Mouse (Mus musculus) CH12.LX (cell line): ENCODE results near the gene Pigk. TPM values are rescaled to one million over a fixed set of nuclear protein-coding genes. Genes with fewer than 3 reads are reported as not detected.

ENCODE experiments used
- DNase-seq: peaks from one replicate; pipeline ENCODE4 v3.0.0-alpha.2; 2013; ENCODE audit errors: extremely low read depth
- H3K27ac ChIP-seq: 2 replicates; pipeline ENCODE4 v1.5.1; 2012; ENCODE audit warnings: low read depth, mild to moderate bottlenecking, control low read depth, moderate library complexity; ENCODE audit not compliant: insufficient read depth
- H3K27me3 ChIP-seq: replicated peaks from 2 replicates; pipeline ENCODE3; 2012; ENCODE audit warnings: inconsistent platforms
- H3K36me3 ChIP-seq, 2 experiments: replicated peaks in 1 of 2; 2 replicates each; pipeline versions ENCODE3 to v1.6.1; 2012; ENCODE audit warnings: inconsistent platforms in 1 of 2, low read length in 1 of 2, mild to moderate bottlenecking in 1 of 2, mixed read lengths in 1 of 2, moderate library complexity in 1 of 2; ENCODE audit not compliant: control insufficient read depth in 1 of 2, insufficient read depth in 1 of 2
- H3K4me1 ChIP-seq, 2 experiments: 2 replicates each; pipeline ENCODE4 v1.6.1; 2012; ENCODE audit warnings: inconsistent platforms in 1 of 2, moderate library complexity in 1 of 2; ENCODE audit not compliant: insufficient read depth in 2 of 2, control insufficient read depth in 1 of 2
- H3K4me2 ChIP-seq: 2 replicates; pipeline ENCODE4 v1.6.1; 2012; ENCODE audit warnings: low read depth, mild to moderate bottlenecking, control low read depth; ENCODE audit not compliant: poor library complexity, insufficient read depth, severe bottlenecking
- H3K4me3 ChIP-seq, 3 experiments: fragments of 150-350 bp in 1 of 3; sonication (generic) in 1 of 3; replicated peaks in 1 of 3; 2 replicates each; pipeline versions ENCODE3 to v1.5.1; 2011 to 2012; ENCODE audit warnings: low read depth in 2 of 3, low read length in 2 of 3, mild to moderate bottlenecking in 2 of 3, moderate library complexity in 2 of 3, control low read depth in 1 of 3, improper control_type of control experiment in 1 of 3, inconsistent platforms in 1 of 3, mixed read lengths in 1 of 3; ENCODE audit not compliant: poor library complexity in 1 of 3
- H3K79me2 ChIP-seq: replicated peaks from 2 replicates; pipeline ENCODE4 v1.6.1; 2012; ENCODE audit warnings: mild to moderate bottlenecking, moderate library complexity; ENCODE audit not compliant: control insufficient read depth, poor library complexity, insufficient read depth, severe bottlenecking; ENCODE audit errors: extremely low read depth
- H3K9ac ChIP-seq: 2 replicates; pipeline ENCODE4 v1.6.1; 2012; ENCODE audit warnings: low read depth, mild to moderate bottlenecking, control low read depth, moderate library complexity; ENCODE audit not compliant: insufficient read depth
- H3K9me3 ChIP-seq: replicated peaks from 2 replicates; pipeline ENCODE3; 2012; ENCODE audit warnings: low read length, inconsistent platforms, mixed read lengths
- CHD1 ChIP-seq: IDR thresholded peaks from 2 replicates; pipeline ENCODE4 v1.6.1; 2012; ENCODE audit warnings: low read depth, low read length, improper control_type of control experiment, inconsistent platforms
- CHD2 ChIP-seq: IDR thresholded peaks from 2 replicates; pipeline ENCODE4 v1.6.1; 2011; ENCODE audit warnings: low read length, improper control_type of control experiment
- CTCF ChIP-seq, 2 experiments: IDR thresholded peaks in 1 of 2; conservative IDR thresholded peaks in 1 of 2; 2 replicates each; pipeline ENCODE4 v1.5.1; 2011 to 2012; ENCODE audit warnings: low read depth in 2 of 2, low read length in 2 of 2, improper control_type of control experiment in 1 of 2, inconsistent platforms in 1 of 2, mild to moderate bottlenecking in 1 of 2, moderate library complexity in 1 of 2
- ETS1 ChIP-seq: conservative IDR thresholded peaks from 2 replicates; pipeline ENCODE4 v1.6.1; 2012; ENCODE audit warnings: low read depth, mild to moderate bottlenecking, inconsistent platforms, low read length, improper control_type of control experiment, moderate library complexity
- HCFC1 ChIP-seq: IDR thresholded peaks from 2 replicates; pipeline ENCODE4 v1.6.1; 2012; ENCODE audit warnings: low read depth, mild to moderate bottlenecking, inconsistent platforms, low read length, improper control_type of control experiment
- IRF4 ChIP-seq: IDR thresholded peaks from 2 replicates; pipeline ENCODE4 v1.6.1; 2014; ENCODE audit warnings: low read depth, mild to moderate bottlenecking, inconsistent platforms, low read length, improper control_type of control experiment
- JUND ChIP-seq: conservative IDR thresholded peaks from 2 replicates; pipeline ENCODE4 v1.6.1; 2011; ENCODE audit warnings: low read depth, low read length, improper control_type of control experiment
- KAT2A ChIP-seq: IDR thresholded peaks from 2 replicates; pipeline ENCODE4 v1.6.1; 2012; ENCODE audit warnings: low read length, improper control_type of control experiment, inconsistent platforms; ENCODE audit not compliant: insufficient replicate concordance
- MAFK ChIP-seq: IDR thresholded peaks from 2 replicates; pipeline ENCODE4 v1.6.1; 2011; ENCODE audit warnings: low read length, improper control_type of control experiment; ENCODE audit not compliant: insufficient replicate concordance
- MXI1 ChIP-seq: IDR thresholded peaks from 2 replicates; pipeline ENCODE4 v1.6.1; 2011; ENCODE audit warnings: mild to moderate bottlenecking, low read depth, low read length, improper control_type of control experiment
- NELFE ChIP-seq: IDR thresholded peaks from 2 replicates; pipeline ENCODE4 v1.6.1; 2011; ENCODE audit warnings: low read depth, low read length, improper control_type of control experiment
- NRF1 ChIP-seq: IDR thresholded peaks from 2 replicates; pipeline ENCODE4 v1.6.1; 2014; ENCODE audit warnings: low read depth, mild to moderate bottlenecking, inconsistent platforms, low read length, improper control_type of control experiment, moderate library complexity
- PAX5 ChIP-seq: IDR thresholded peaks from 2 replicates; pipeline ENCODE4 v1.6.1; 2012; ENCODE audit warnings: low read length, inconsistent platforms, mixed read lengths
- POLR2AphosphoS2 ChIP-seq: IDR thresholded peaks from 2 replicates; pipeline ENCODE4 v1.6.1; 2011; ENCODE audit warnings: low read depth, low read length, improper control_type of control experiment
- RAD21 ChIP-seq: IDR thresholded peaks from 2 replicates; pipeline ENCODE4 v1.6.1; 2011; ENCODE audit warnings: low read depth, mild to moderate bottlenecking, low read length, improper control_type of control experiment, moderate library complexity
- SMC3 ChIP-seq: IDR thresholded peaks from 2 replicates; pipeline ENCODE4 v1.6.1; 2011; ENCODE audit warnings: low read depth, low read length, improper control_type of control experiment
- TCF12 ChIP-seq: IDR thresholded peaks from 2 replicates; pipeline ENCODE4 v1.6.1; 2014; ENCODE audit warnings: low read depth, mild to moderate bottlenecking, inconsistent platforms, low read length, improper control_type of control experiment
- USF1 ChIP-seq: IDR thresholded peaks from 2 replicates; pipeline ENCODE4 v1.6.1; 2014; ENCODE audit warnings: low read depth, mild to moderate bottlenecking, inconsistent platforms, low read length, improper control_type of control experiment
- ZKSCAN1 ChIP-seq: IDR thresholded peaks from 2 replicates; pipeline ENCODE4 v1.6.1; 2012; ENCODE audit warnings: low read depth, inconsistent platforms, low read length, improper control_type of control experiment, borderline replicate concordance
- ZMIZ1 ChIP-seq: IDR thresholded peaks from 2 replicates; pipeline ENCODE4 v1.6.1; 2012; ENCODE audit warnings: low read depth, mild to moderate bottlenecking, inconsistent platforms, low read length, improper control_type of control experiment
- dilution Hi-C: fragments of 300-500 bp; cut with MboI; formaldehyde crosslinking; loops from 2 replicates; pipeline ENCODE4 v1.14.3; 2020; ENCODE audit warnings: low sequenced_read_pairs; ENCODE audit not compliant: extremely low pct_unique_long_range_greater_than_20kb, extremely low pct_ligation_motif_present
- in situ Hi-C: fragments of 300-500 bp; cut with MboI; formaldehyde crosslinking; loops from 3 replicates; pipeline ENCODE4 v1.14.3; 2019; ENCODE audit warnings: low sequenced_read_pairs, low pct_ligation_motif_present, low pct_unique_long_range_greater_than_20kb, mixed read lengths
- polyA plus RNA-seq: library from polyadenylated mRNA; unstranded; fragments of >175 nt; gene quantifications from 2 replicates; pipeline ENCODE4 v1.2.1, GENCODE M21; 2012; ENCODE audit warnings: low read depth; ENCODE audit not compliant: insufficient read length
- total RNA-seq, 2 experiments: library from RNA; depleted of rRNA; stranded (reverse); fragments of 300-350 nt in 1 of 2; fragments of >200 nt in 1 of 2; gene quantifications; 2 replicates each; pipeline ENCODE4 v1.2.3; 2012 to 2014

Gene Pigk
- total and polyA plus RNA-seq, 3 experiments: 56.4 to 79.3 (median 67.5) TPM

GRCm38 (mm10) chr3:152722836-152723235, 8.9 kb downstream of the Pigk start:
- no peak overlapping the region for H3K4me3 ChIP-seq
- no peaks in the 10 kb centered on the region for H3K79me2 ChIP-seq
- H3K36me3 ChIP-seq: peaks cover 23 to 70% of the 10 kb centered on the region in 2 experiments
- no peak overlapping the region for H3K9ac ChIP-seq
- DNase-seq: peak; percentile 57
- H3K27ac ChIP-seq: no peak overlapping the region
- peaks cover 0 to 31% of the 10 kb centered on the region in 2 experiments; a peak in 3 of 4 replicates for H3K4me1 ChIP-seq
- in situ Hi-C loops: no loop called here
- peak; percentile 74 for TF ChIP-seq RAD21
- peak; percentile 65 for TF ChIP-seq SMC3
- TF ChIP-seq JUND: no peak
- TF ChIP-seq CTCF (conservative IDR thresholded peaks at IDR 0.05 in 1 of 2, IDR thresholded peaks at IDR 0.05 in 1 of 2; ENCODE audit: low read depth in 2 of 2, low read length in 2 of 2): peak; percentile 32 to 76; a peak in 2 of 4 replicates
- H3K27me3 ChIP-seq: no peaks in the 10 kb centered on the region
- dilution Hi-C loops: no loop called here
- H3K4me2 ChIP-seq: no peak overlapping the region
- no peaks in the 10 kb centered on the region for H3K9me3 ChIP-seq

- no peak for DNase-seq
- TF ChIP-seq JUND (no peak), MAFK (no peak), HCFC1 (no peak), CHD1 (no peak), TCF12 (no peak), PAX5 (no peak), ZMIZ1 (no peak), KAT2A (no peak), NELFE (no peak), ETS1 (no peak)
Observed at GRCm38 (mm10) chr3:152724446-152724845, 10.5 kb downstream of the Pigk start.

GRCm38 (mm10) chr3:152728238-152728637, 14.3 kb downstream of the Pigk start:
- H3K27me3 ChIP-seq: no peaks in the 10 kb centered on the region
- peaks cover 0 to 29% of the 10 kb centered on the region in 2 experiments; a peak in 3 of 4 replicates for H3K4me1 ChIP-seq
- no peak overlapping the region for H3K4me2 ChIP-seq
- H3K36me3 ChIP-seq: peaks cover 14 to 50% of the 10 kb centered on the region in 2 experiments
- no peaks in the 10 kb centered on the region for H3K79me2 ChIP-seq
- in situ Hi-C loops: loop anchor here (25.0 kb wide), 2 partner anchors 466 to 616 kb away; partner anchors contain the start of gene Nexn
- dilution Hi-C loops: no loop called here
- TF ChIP-seq RAD21 (no peak), MXI1 (no peak), IRF4 (no peak), POLR2AphosphoS2 (no peak), PAX5 (no peak), NRF1 (no peak), ZKSCAN1 (no peak), CHD2 (no peak), USF1 (no peak), NELFE (no peak), HCFC1 (no peak), TCF12 (no peak)
- H3K4me3 ChIP-seq: no peak overlapping the region
- H3K27ac ChIP-seq: no peak overlapping the region
- H3K9ac ChIP-seq: no peak overlapping the region
- no peak for DNase-seq
- H3K9me3 ChIP-seq: no peaks in the 10 kb centered on the region

More at GRCm38 (mm10) chr3:152724446-152724845, 10.5 kb downstream of the Pigk start:
- Histone ChIP-seq H3K9ac (no peak overlapping the region), H3K4me2 (no peak overlapping the region), H3K9me3 (no peaks in the 10 kb centered on the region), H3K27ac (no peak overlapping the region), H3K4me1 (peaks cover 0 to 30% of the 10 kb centered on the region in 2 experiments; a peak in 3 of 4 replicates), H3K27me3 (no peaks in the 10 kb centered on the region), H3K4me3 (no peak overlapping the region), H3K79me2 (no peaks in the 10 kb centered on the region), H3K36me3 (peaks cover 21 to 59% of the 10 kb centered on the region in 2 experiments)
- in situ Hi-C loops (no loop called here), dilution Hi-C loops (no loop called here)
